Mouse (Mus musculus) adrenal gland, postnatal 4 days (tissue): ENCODE measurements around the gene S100a9. TPM values are rescaled to one million over a fixed set of nuclear protein-coding genes. Genes with fewer than 3 reads are reported as not detected.

Source experiments
- DNase-seq, 2 experiments: peaks; one replicate each; pipeline ENCODE4 v3.0.0; 2021 to 2022; ENCODE audit warnings: low spot score in 2 of 2, mixed read lengths in 2 of 2
- long read RNA-seq, 2 experiments: library from polyadenylated mRNA; stranded (forward); transcript quantifications; one replicate each; pipeline ENCODE4 v2.0.0; 2021
- total RNA-seq, 2 experiments: library from RNA; stranded (reverse); gene quantifications; 2 replicates each; pipeline ENCODE4 v1.2.3; 2021

Gene S100a9
- 100 to 1,000 TPM in 1 of 2 experiments, 10 to 100 TPM in 1; 64.8 to 191 TPM for total RNA-seq
- long read RNA-seq, experiment 1, transcript S100a9-202 (3 exons, 519 nt), result minor isoform, 11 of 64 reads
- long read RNA-seq, experiment 1, transcript S100a9-201 (3 exons, 512 nt), result major isoform, 45 of 64 reads
- long read RNA-seq, experiment 1, partial matches to known transcripts, result 8 of 64 reads
- long read RNA-seq, experiment 1, other reads (novel, unspliced or antisense), result 0 of 64 reads
- long read RNA-seq, experiment 2, transcript S100a9-201 (3 exons, 512 nt), result major isoform, 6 of 11 reads
- long read RNA-seq, experiment 2, partial matches to known transcripts, result 4 of 11 reads
- long read RNA-seq, experiment 2, other reads (novel, unspliced or antisense), result 0 of 11 reads

GRCm38 (mm10) chr3:90695613-90696012 lies at the start of gene S100a9:
Gene S100a9, minus strand, starts transcription at chr3:90695721.
- DNase-seq, result no peak

GRCm38 (mm10) chr3:90726606-90727005 lies 31.1 kb upstream of the S100a9 start, which contains the start of gene Pglyrp4:
Gene Pglyrp4, plus strand, starts transcription at chr3:90726906.
- DNase-seq, result no peak

GRCm38 (mm10) chr3:90709591-90710460 lies 14.3 kb upstream of the S100a9 start:
- peak; percentile 54 to 68 for DNase-seq

- DNase-seq, result no peak
These were observed 13.1 kb upstream of the S100a9 start for GRCm38 (mm10) chr3:90708523-90709202.

GRCm38 (mm10) chr3:90702244-90702643 lies 6.7 kb upstream of the S100a9 start:
- DNase-seq, result no peak

GRCm38 (mm10) chr3:90693496-90693895 lies 2.0 kb downstream of the S100a9 start:
- no peak for DNase-seq

GRCm38 (mm10) chr3:90686835-90687234 lies 8.7 kb downstream of the S100a9 start:
- DNase-seq, result no peak

GRCm38 (mm10) chr3:90683929-90684328 lies 11.6 kb downstream of the S100a9 start:
- DNase-seq, result no peak

GRCm38 (mm10) chr3:90678656-90679055 lies 16.9 kb downstream of the S100a9 start:
- DNase-seq, result no peak

GRCm38 (mm10) chr3:90668846-90669245 lies 26.7 kb downstream of the S100a9 start, which contains the start of gene S100a8:
Gene S100a8, plus strand, starts transcription at chr3:90668978.
- DNase-seq, result no peak

GRCm38 (mm10) chr3:90664219-90664618 lies 31.3 kb downstream of the S100a9 start:
- no peak for DNase-seq

- no peak for DNase-seq
These were observed 36.0 kb downstream of the S100a9 start for GRCm38 (mm10) chr3:90659364-90660044.

GRCm38 (mm10) chr3:90657405-90657804 lies 38.1 kb downstream of the S100a9 start:
- DNase-seq, result no peak

- no peak for DNase-seq
These were observed 41.8 kb downstream of the S100a9 start, which contains the start of gene S100a7a for GRCm38 (mm10) chr3:90653717-90654116. Gene S100a7a, plus strand, starts transcription at chr3:90654017.

- peak in 1 of 2 experiments; percentile 16 for DNase-seq
These were observed 42.5 kb downstream of the S100a9 start for GRCm38 (mm10) chr3:90652878-90653508.

- no peak for DNase-seq
These were observed 45.7 kb downstream of the S100a9 start for GRCm38 (mm10) chr3:90649832-90650231.

GRCm38 (mm10) chr3:90648981-90649380 lies 46.5 kb downstream of the S100a9 start:
- no peak for DNase-seq

GRCm38 (mm10) chr3:90647291-90647690 lies 48.2 kb downstream of the S100a9 start:
- DNase-seq, result no peak

- peak in 1 of 2 experiments; percentile 29 for DNase-seq
These were observed 51.3 kb downstream of the S100a9 start for GRCm38 (mm10) chr3:90644220-90644619.
